Mouse (Mus musculus): ENCODE measurements around the gene Alad.
A peak's percentile ranks its signal among the peaks of the same experiment; 100 is the strongest.

DNA sequence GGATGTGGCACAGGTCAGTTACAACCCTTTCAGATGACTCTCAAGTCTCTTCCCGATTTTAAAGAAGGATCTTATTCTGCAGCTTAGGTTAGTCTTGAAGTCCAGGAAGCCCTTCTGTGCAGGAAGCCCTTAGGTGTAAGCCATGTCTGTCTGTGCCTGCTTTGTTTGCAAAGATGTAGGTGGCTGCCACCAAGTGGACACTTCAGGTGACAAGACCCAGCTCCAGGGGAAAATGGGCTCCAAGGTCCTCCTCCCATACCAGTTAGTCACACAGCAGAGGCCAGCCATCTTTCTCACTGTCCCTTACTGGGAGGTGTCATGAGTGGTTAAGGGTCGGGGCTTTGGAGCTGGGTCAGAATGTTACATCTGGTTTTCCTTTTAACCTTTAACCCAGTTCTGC is 12.9 kb downstream of the Alad start:
- TF ChIP-seq CTCF (IDR thresholded peaks at IDR 0.05; ENCODE audit: borderline replicate concordance, insufficient read depth, low read depth, low read length) (peak; percentile 66), POLR2A (IDR thresholded peaks at IDR 0.05; ENCODE audit: borderline replicate concordance, insufficient read depth, low read length) (no peak)
